Mouse (Mus musculus) testis, adult 2 months (tissue): ENCODE measurements around the gene Ccdc184.

Experiments used
- CTCF ChIP-seq: fragments of 200-500 bp; IDR thresholded peaks from 2 replicates; pipeline ENCODE4 v1.5.1; 2012; ENCODE audit warnings: low read depth, mild to moderate bottlenecking, inconsistent platforms, low read length, moderate library complexity; ENCODE audit not compliant: control insufficient read depth, insufficient read depth, insufficient replicate concordance
- POLR2A ChIP-seq: fragments of 200-500 bp; IDR thresholded peaks from 2 replicates; pipeline ENCODE4 v1.6.1; 2012; ENCODE audit warnings: low read depth, mild to moderate bottlenecking, inconsistent platforms, low read length, moderate library complexity; ENCODE audit not compliant: control insufficient read depth

GRCm38 (mm10) chr15:98166963-98167644 is at the start of gene Ccdc184:
- no peak for TF ChIP-seq POLR2A
- no peak for TF ChIP-seq CTCF
